ENCODE assay signal across 8 mouse cellular contexts in genomic region chr2:91649152-91649551, GRCm38 (mm10). TPM values are rescaled to one million over a fixed set of nuclear protein-coding genes. Genes with fewer than 3 reads are reported as not detected.
A peak's percentile ranks its signal among the peaks of the same experiment; 100 is the strongest.
DNase-seq lines count a peak whose midpoint lies in the region; ATAC-seq and TF ChIP-seq lines count a peak whose summit lies in the region.

No protein-coding gene starts in this region.

- peak overlapping the region; percentile 83 for H3K9ac ChIP-seq in heart, embryonic 15.5 days

- no peak for ATAC-seq in heart, embryonic 15.5 days (replicated peaks; ENCODE audit: insufficient number of reproducible peaks, insufficient read depth, low FRiP score, low read depth)

- 2% methylated on average over 15 of the region's 15 CpGs for WGBS in heart, embryonic 15.5 days
- WGBS in midbrain, embryonic 10.5 days = 5% methylated on average over 15 of the region's 15 CpGs

- no peak for DNase-seq in layer of hippocampus, adult 2 months (ENCODE audit: low spot score in 2 of 2)
- no peak for DNase-seq in layer of hippocampus, adult 11-12 months (ENCODE audit: low spot score)
- peak; percentile 22 for DNase-seq in midbrain, embryonic 10.5 days (ENCODE audit: low spot score)
- DNase-seq in left cerebral cortex, adult 11 months (ENCODE audit: low spot score) = no peak
- DNase-seq in adrenal gland, adult 18-20 months (ENCODE audit: low spot score in 2 of 2) = no peak
- no peak for DNase-seq in gastrocnemius, postnatal 10 days

- no peak for TF ChIP-seq CTCF in layer of hippocampus, adult 2 months (conservative IDR thresholded peaks at IDR 0.05)
- TF ChIP-seq CTCF in bone marrow macrophage, adult 2 months (IDR thresholded peaks at IDR 0.05; ENCODE audit: low read depth, low read length) = no peak

- peaks cover 4% of the 10 kb centered on the region; the same call in 1 of the 2 replicates for H3K4me1 ChIP-seq in bone marrow macrophage, adult 2 months (ENCODE audit: control insufficient read depth, insufficient read depth, low read length)
- peaks cover 44% of the 10 kb centered on the region for H3K4me1 ChIP-seq in heart, embryonic 15.5 days (replicated peaks)
- peaks cover 41% of the 10 kb centered on the region for H3K4me1 ChIP-seq in midbrain, embryonic 10.5 days

- no peaks in the 10 kb centered on the region for H3K9me3 ChIP-seq in heart, embryonic 15.5 days (replicated peaks)
- no peaks in the 10 kb centered on the region for H3K9me3 ChIP-seq in midbrain, embryonic 10.5 days (replicated peaks)

- peak overlapping the region; percentile 98 for H3K27ac ChIP-seq in layer of hippocampus, adult 2 months
- peak overlapping the region; percentile 92; the same call in 1 of the 2 replicates for H3K27ac ChIP-seq in bone marrow macrophage, adult 2 months (ENCODE audit: insufficient read depth, low read depth, low read length)
- H3K27ac ChIP-seq in heart, embryonic 15.5 days = peak overlapping the region; percentile 88
- H3K27ac ChIP-seq in midbrain, embryonic 10.5 days (replicated peaks) = peak overlapping the region; percentile 95

- peak overlapping the region; percentile 94 for H3K4me2 ChIP-seq in heart, embryonic 15.5 days

- no peak for TF ChIP-seq POLR2A in bone marrow macrophage, adult 2 months (IDR thresholded peaks at IDR 0.05; ENCODE audit: borderline replicate concordance, low read depth, low read length)

- peak overlapping the region; percentile 68 for H3K4me3 ChIP-seq in layer of hippocampus, adult 2 months
- peak overlapping the region; percentile 96 for H3K4me3 ChIP-seq in bone marrow macrophage, adult 2 months (ENCODE audit: insufficient read depth, low read length)
- peak overlapping the region; percentile 67 for H3K4me3 ChIP-seq in heart, embryonic 15.5 days
- peak overlapping the region; percentile 80 for H3K4me3 ChIP-seq in midbrain, embryonic 10.5 days

- peaks cover 44% of the 10 kb centered on the region for H3K36me3 ChIP-seq in heart, embryonic 15.5 days
- H3K36me3 ChIP-seq in midbrain, embryonic 10.5 days = peaks cover 47% of the 10 kb centered on the region

- H3K27me3 ChIP-seq in heart, embryonic 15.5 days = no peaks in the 10 kb centered on the region
- no peaks in the 10 kb centered on the region for H3K27me3 ChIP-seq in midbrain, embryonic 10.5 days (ENCODE audit: low read depth, poor library complexity, severe bottlenecking)

RNA-seq across cellular contexts. Expression of gene Zfp408, which starts 0.4 kb away (rescaled TPM):
- 10 to 100 TPM; 11.0 to 12.4 TPM for total RNA-seq in layer of hippocampus, adult 2 months (2021)
- 12.5 and 17.5 TPM in 2 replicates for polyA plus RNA-seq in bone marrow macrophage, adult 2 months (2012; ENCODE audit: insufficient read depth, insufficient read length, missing spikeins)
- 6.6 and 7.6 TPM in 2 replicates for polyA plus RNA-seq in heart, embryonic 15.5 days (2015; fragmentation: Nextera tagmentation; extraction: Ambion mirVana)
- polyA plus RNA-seq in midbrain, embryonic 10.5 days (2016; fragmentation: Nextera tagmentation; extraction: Ambion mirVana) = 9.6 and 10.3 TPM in 2 replicates
- total RNA-seq in adrenal gland, adult 18-20 months (2021) = 10 to 100 TPM; 10.4 to 13.2 TPM
- total RNA-seq in gastrocnemius, postnatal 10 days (2021) = 1 to 10 TPM; 5.9 to 6.4 TPM

RNA-seq across cellular contexts. Expression of gene Arhgap1, which starts 0.5 kb away (rescaled TPM):
- 10 to 100 TPM; 65.1 to 66.2 TPM for total RNA-seq in layer of hippocampus, adult 2 months (2021)
- 66.6 and 88.4 TPM in 2 replicates for polyA plus RNA-seq in bone marrow macrophage, adult 2 months (2012; ENCODE audit: insufficient read depth, insufficient read length, missing spikeins)
- 105 and 129 TPM in 2 replicates for polyA plus RNA-seq in heart, embryonic 15.5 days (2015; fragmentation: Nextera tagmentation; extraction: Ambion mirVana)
- 75.2 and 82.6 TPM in 2 replicates for polyA plus RNA-seq in midbrain, embryonic 10.5 days (2016; fragmentation: Nextera tagmentation; extraction: Ambion mirVana)
- total RNA-seq in adrenal gland, adult 18-20 months (2021) = 10 to 100 TPM; 53.3 to 58.3 TPM
- total RNA-seq in gastrocnemius, postnatal 10 days (2021) = 10 to 100 TPM; 23.6 to 28.1 TPM

RNA-seq across cellular contexts. Expression of gene F2, which starts 12.9 kb away (rescaled TPM):
- under 1 TPM in 1 of 2 experiments, not detected in 1; 0.27 TPM for total RNA-seq in layer of hippocampus, adult 2 months (2021)
- not detected in 2 replicates for polyA plus RNA-seq in bone marrow macrophage, adult 2 months (2012; ENCODE audit: insufficient read depth, insufficient read length, missing spikeins)
- polyA plus RNA-seq in heart, embryonic 15.5 days (2015; fragmentation: Nextera tagmentation; extraction: Ambion mirVana) = 0.31 and 2.9 TPM in 2 replicates
- 0.14 TPM in 1 of 2 replicates, not detected in the other for polyA plus RNA-seq in midbrain, embryonic 10.5 days (2016; fragmentation: Nextera tagmentation; extraction: Ambion mirVana)
- total RNA-seq in adrenal gland, adult 18-20 months (2021) = under 1 TPM in 1 of 2 experiments, not detected in 1; 0.50 TPM
- total RNA-seq in gastrocnemius, postnatal 10 days (2021) = 1 to 10 TPM in 1 of 2 experiments, under 1 TPM in 1; 0.16 to 1.1 TPM
